Mouse (Mus musculus) mouse embryonic stem cell (cell line): ENCODE measurements around the gene Plcxd3.
"Not testable (repeated sequence)": the region's sequence is repeated elsewhere in the genome, so short reads cannot be mapped to it uniquely, and the experiment has no call there.

Source experiments
- in situ Hi-C, 2 experiments: fragments of 300-500 bp; cut with MboI; formaldehyde crosslinking; loops; 1 replicate in 1 of 2; 3 replicates in 1 of 2; pipeline ENCODE4 v1.14.3; 2019 to 2020; ENCODE audit warnings: low sequenced_read_pairs in 2 of 2, low pct_unique_long_range_greater_than_20kb in 1 of 2, mixed read lengths in 1 of 2; ENCODE audit not compliant: unreplicated experiment in 1 of 2

Gene Plcxd3

GRCm38 (mm10) chr15:4514724-4515123 lies 139.4 kb downstream of the Plcxd3 start:
- in situ Hi-C loops = no loop called here

- in situ Hi-C loops = no loop called here
These were observed 149.3 kb downstream of the Plcxd3 start for GRCm38 (mm10) chr15:4524598-4524997.

GRCm38 (mm10) chr15:4533700-4534099 lies 158.4 kb downstream of the Plcxd3 start:
- in situ Hi-C loops = no loop called here

GRCm38 (mm10) chr15:4559121-4559520 lies 183.8 kb downstream of the Plcxd3 start:
- in situ Hi-C loops = no loop called here

- in situ Hi-C loops = no loop called here
These were observed 186.2 kb downstream of the Plcxd3 start for GRCm38 (mm10) chr15:4561431-4561970.

GRCm38 (mm10) chr15:4595521-4595920 lies 220.2 kb downstream of the Plcxd3 start:
- in situ Hi-C loops = not testable (repeated sequence)

- in situ Hi-C loops = not testable (repeated sequence)
These were observed 223.4 kb downstream of the Plcxd3 start for GRCm38 (mm10) chr15:4598661-4599060.

GRCm38 (mm10) chr15:4599331-4599730 lies 224.0 kb downstream of the Plcxd3 start:
- in situ Hi-C loops = not testable (repeated sequence)

- in situ Hi-C loops = no loop called here
These were observed 230.3 kb downstream of the Plcxd3 start for GRCm38 (mm10) chr15:4605630-4606029.
